Mouse (Mus musculus) heart, adult 11 months (tissue): Measurements from ENCODE around the gene Zkscan17.
"Not testable (repeated sequence)": the region's sequence is repeated elsewhere in the genome, so short reads cannot be mapped to it uniquely, and the experiment has no call there.

Source experiments
- DNase-seq: peaks from one replicate; pipeline ENCODE4 v3.0.0; 2022

The Zkscan17 gene

DNA sequence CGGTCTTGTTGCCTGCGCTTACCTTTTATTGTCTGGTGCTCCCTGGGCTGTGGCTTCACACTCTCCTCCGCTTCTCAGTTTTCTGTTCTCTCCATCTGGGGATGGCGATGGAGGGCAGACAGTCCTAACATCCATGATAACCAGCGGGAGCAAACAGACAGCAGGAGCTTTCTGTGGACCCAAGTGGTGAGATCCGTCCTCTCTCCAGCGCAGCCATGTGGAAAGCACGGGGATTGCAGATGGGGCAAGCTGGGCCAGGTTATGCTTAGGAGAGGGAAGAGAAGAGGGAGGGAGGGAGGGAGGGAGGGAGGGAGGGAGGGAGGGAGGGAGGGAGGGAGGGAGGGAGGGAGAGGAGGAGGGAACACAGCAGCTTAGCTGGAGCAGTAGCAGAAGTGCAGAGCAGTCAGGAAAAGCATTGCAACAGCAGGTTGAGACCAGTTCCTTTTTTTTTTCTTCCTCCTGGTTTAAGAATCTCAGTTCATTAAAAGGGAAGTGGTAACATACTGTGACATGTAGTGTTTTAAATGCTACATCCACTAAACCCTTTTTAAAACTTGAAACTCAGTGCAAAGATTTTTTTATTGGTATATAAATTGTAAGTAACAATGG, at the start of gene Zkscan17:
TSS of gene Zkscan17 (minus strand) at position 280 of the 609 bp plus-strand sequence.
- DNase-seq, result peak; percentile 91

DNA sequence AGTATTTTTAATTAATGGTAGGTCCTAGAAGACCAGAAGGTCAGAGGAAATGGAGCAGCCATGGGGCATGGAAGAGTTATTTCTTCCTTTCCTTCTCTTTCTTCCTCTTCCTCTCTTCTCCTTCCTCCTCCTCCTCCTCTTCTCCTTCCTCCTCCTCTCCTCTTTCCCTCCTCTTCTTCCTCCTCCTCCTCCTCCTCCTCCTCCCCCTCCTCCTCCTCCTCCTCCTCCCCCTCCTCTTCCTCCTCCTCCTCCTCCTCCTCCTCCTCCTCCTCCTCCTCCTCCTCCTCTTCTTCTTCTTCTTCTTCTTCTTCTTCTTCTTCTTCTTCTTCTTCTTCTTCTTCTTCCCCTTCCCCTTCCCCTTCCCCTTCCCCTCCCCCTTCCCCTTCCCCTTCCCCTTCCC, 49.6 kb upstream of the Zkscan17 start, which contains the start of gene Olfr222:
TSS of gene Olfr222 (minus strand) at position 101 of the 400 bp plus-strand sequence.
- not testable (repeated sequence) for DNase-seq

DNA sequence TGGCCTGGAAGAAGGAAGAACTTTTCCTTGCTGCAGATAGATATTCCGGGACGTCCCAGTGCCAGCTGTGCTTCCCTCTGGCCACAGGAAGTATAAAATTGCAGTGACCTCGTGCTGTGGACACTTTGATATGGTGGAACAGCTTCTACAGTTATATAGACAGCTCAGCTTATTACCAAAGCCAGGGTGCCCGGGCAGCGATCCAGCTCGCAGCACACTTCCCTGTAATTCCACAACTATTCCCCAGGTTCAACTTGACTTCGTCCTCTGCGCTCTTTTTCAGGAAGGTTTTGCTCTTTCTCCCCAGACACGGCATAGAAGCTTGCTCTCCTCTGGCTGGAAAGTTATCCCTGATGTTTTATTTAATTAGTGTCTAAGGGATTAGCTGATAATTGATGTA, 49.2 kb upstream of the Zkscan17 start:
- no peak for DNase-seq

DNA sequence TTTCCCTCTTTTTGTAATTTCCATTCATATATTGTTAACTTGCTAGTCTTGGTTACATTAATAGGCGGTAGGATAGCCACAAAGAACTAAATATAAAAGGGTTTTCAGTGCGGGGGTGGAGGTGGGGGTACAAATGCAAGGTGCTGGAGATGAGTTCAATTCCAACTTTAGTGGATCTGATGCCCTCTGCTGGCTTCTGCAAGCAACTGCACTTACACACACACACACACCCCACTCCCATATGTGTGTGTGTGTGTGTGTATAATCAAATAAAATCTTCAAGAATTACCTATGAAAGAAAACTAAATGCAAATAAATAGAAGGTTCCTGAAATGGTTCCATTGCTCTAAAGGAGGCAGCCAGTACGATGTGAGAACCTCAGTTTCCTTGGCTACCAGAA, 42.8 kb upstream of the Zkscan17 start:
- no peak for DNase-seq

DNA sequence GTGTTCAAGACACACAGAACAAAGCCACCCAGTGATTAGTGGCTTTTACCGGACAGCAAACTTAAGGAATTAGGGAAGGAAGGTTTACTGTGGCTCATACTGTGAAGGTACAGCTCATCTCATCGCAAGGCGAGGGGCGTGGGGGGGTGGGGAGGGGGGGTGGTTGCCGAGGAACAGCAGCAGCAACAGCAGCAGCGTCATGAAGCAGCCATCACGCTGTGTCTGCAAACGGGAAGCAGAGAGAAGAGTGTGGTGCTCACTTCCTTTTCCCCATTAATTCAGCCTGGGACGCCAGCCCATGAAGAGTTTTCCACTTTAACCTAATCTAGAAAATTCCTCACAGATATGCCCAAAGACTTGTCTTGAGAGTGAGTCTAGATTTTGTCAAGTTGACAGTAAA, 36.3 kb upstream of the Zkscan17 start:
- peak; percentile 86 for DNase-seq

DNA sequence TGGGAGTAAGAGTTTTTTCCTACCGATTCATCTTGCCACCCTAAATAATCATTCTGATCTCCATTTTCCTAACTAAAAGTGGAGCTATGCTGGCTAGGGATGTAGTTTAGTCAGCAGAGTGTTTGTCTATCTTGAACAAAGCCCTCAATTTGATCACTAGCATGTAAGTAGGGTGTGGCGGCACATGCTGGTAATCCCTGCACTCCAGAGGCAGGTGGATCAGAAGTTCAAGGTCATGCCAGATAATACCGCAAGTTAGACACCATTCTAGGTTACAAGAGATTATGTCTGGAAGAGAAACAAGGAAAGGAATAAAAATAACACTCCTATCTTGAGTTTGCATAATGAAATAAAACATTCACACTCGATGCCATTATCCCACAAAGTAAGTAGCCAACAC, 35.8 kb upstream of the Zkscan17 start:
- DNase-seq, result peak; percentile 18

DNA sequence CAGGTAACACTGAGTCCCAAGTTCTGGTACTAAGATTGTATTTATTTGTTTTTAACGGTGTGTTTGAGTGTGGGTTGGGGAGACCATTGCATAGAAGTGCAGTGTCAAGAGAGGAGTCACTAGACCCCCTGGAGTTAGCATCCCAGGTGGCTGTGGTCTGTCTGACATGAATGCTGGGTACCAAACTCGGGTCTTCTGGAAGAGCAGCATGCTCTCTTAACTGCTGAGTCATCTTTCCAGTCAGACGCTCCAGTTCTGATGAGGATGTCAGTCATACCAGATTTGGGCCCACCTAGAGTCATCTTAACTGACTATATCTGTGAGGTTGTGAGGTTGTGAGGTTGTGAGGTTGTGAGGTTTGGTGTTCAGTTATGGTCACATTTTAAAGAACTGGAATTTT, 34.4 kb upstream of the Zkscan17 start:
- peak; percentile 70 for DNase-seq

DNA sequence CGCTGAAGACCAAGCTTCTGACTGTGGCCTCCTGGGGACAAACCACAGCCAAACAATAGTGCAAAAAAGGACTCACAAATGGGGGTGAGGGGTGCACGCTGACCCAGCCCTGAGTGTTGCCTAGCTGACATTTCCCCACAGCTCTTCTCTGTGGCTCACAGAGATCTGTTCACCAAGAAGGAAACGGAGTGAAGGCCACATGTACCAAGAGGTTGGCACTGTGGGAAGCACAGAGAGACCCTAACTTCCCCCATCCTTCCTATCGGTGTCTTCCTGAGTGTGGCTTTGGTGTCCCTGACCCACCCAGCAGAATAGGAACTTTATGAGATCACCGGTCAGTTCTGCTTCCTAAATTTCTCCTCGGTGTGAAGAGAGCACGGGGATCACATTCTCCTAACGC, 28.0 kb upstream of the Zkscan17 start:
- peak; percentile 64 for DNase-seq

DNA sequence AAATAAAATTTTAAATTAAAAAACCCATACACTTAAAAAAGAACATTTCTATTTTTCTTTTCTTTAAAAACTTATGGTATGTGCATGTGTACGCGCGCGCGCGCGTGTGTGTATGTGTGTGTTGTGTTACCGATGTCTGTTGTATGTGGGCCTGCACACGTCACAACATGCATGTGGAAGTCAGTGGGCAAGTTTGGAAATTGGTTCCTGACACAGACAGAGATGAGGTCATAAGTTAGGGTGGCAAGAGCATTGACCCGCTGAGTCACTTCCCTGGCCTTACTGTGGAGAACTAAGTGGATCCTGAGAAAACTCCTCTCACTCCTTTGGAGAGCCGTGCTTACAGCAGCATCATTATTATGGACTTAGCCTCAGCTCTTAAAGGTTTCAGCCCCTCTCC, 27.6 kb upstream of the Zkscan17 start:
- DNase-seq, result peak; percentile 57

DNA sequence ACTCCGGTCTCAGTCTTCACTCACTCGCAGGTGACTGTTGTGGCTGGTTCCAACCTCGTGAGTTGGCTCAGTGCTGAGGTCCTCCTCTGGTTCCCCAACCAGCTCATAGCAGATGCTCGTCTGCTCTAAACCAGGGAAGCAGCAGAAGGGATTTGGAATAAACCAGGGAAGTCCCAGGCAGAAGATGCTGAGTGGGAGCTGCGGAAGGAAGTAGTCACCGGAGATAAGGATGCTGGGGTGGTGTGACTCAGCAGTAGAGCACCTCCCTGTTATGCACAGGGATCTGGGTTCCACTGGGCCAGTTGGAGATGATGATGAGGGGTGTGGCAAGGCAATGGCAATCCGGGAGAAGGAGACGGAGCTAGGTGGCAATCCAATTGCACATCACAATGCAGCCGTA, 17.5 kb upstream of the Zkscan17 start:
- peak; percentile 74 for DNase-seq

DNA sequence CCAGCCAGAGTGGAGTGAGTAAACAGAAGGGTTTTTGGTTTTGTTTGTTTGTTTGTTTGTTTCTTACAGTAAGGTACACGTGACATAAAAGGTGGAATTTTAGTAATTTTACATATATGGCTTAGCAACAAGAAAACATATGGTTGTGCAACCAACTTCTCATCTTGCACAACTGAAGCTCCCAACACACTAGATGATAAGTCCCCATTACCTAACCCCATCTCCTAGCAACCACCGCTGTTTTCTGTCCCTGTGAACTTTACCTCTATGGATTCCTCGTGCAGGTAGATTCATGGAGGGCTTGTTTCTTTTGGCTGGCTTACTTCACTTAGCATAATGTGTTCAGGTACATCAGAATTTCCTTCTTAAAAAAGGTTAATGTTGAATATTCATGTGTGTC, 16.8 kb upstream of the Zkscan17 start:
- DNase-seq, result no peak

DNA sequence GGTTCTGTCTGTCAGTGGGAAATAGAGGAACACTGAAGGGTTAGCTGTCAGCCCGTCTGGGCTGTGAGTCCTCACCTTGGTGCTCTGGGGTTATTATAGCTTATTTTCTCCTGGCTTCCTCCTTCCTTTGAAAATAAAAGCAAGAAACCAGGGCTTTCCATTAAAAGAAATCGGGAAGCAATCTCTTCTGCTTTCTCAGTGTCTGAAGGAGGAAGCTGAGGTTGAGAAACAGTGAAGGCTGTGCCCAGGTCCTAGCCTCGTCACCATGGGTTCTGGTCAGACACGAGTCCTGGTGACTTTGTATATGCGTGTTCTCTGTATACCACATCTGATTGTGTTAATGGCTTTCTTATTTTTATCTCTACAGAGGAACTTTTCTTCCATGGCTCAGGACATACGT, 15.9 kb upstream of the Zkscan17 start:
- DNase-seq, result peak; percentile 92

DNA sequence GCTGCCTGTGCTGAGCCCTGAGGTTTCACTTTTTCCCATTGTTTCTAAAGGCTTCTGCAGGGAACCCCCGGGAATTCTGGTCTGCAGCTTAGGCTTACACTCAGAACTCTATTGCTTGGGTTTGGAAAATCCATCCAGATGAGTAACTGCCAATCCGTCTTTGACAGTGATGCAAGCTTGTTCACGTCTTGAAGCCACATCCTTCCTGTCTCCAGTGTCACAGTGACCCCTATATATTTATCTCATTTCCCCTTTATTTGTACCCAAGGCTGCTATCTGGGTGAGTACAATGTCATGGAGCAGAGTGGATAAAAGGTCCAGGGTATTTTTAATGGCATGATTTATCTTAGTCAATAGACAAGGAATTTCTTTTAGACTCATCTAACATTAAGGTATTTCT, 14.8 kb upstream of the Zkscan17 start, which contains the start of gene Nlrp3:
TSS of gene Nlrp3 (plus strand) at position 245 of the 400 bp plus-strand sequence.
- DNase-seq, result peak; percentile 92

DNA sequence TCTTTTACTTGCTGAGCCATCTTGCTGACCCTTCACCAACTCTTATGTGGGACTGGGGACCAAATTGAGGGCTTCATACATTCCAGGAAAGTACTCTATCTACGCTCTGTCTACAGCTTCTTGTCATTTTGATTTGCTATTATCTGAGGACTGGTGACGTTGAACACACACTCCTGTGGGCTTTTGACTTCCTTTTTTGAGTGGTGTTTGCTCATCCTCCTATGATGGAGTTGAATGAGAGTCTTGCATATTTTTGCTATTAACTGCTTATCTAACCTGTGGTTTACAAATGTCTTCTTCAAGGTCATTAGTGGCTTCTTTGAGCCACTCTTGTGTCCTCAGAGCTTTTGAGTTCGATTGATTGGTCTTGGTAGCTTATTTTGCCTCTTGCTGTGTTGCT, 13.6 kb upstream of the Zkscan17 start:
- no peak for DNase-seq

DNA sequence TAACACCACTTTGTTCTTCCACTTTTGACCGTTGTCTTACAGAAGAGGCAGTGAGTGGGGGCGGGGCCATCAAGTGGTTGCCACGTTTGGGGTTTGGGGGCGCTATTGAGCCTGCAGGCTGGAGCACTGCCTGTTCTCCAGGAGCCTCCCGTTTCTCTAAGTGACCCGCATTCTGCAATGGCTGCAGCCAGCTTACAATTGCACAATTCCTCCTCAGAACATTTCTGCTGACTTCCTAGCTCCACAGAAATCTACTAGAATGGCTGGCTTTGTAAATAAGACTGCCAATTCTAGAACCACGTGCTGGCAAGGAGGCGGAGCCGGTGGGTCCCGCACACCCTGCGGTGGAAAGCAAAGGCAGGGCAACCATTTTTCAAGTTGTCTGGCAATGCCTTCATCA, 11.8 kb upstream of the Zkscan17 start:
- peak; percentile 95 for DNase-seq

DNA sequence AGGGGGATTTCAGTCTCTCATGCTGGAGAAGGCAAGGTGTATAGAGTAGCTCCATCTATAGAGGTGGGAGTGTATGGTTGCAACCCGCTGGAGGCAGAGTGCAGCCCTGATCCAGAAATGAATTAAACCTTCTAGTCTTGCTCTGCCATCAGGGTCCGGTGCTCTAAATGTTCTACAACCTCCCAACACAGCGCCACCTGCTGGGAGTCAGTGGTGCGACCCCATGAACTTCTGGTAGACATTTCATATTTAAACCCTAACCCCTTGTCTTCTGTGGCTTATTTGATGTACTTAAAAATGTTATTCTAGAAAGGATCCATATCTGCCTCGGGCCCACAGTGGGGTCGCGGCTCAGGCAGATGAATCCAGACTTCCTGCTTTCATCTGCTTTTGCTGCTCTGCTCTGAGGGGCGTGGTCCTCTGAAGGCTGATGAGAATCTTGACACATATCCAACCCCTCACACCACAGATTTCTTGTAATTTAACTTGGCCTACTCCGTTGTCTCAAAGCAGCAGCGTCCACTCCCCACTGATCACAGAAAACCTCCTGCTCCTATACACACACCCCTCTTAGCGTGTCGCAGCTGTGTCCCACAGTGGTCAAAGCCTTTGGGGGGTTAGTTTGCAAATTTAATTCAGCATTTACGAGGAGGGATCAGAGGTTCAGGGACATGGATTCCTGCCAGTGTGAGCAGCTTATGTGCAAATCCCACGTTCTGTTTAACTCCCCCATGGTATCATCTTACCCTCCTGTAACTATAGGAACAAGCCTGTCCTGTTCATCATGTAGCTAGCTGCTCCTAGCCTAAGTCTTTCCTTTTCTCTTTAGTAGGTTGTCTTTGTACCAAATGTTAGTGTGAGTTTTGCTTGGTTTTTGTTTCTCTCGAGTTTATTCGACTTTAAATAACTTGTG, 10.9 kb upstream of the Zkscan17 start:
- DNase-seq, result peak; percentile 87

DNA sequence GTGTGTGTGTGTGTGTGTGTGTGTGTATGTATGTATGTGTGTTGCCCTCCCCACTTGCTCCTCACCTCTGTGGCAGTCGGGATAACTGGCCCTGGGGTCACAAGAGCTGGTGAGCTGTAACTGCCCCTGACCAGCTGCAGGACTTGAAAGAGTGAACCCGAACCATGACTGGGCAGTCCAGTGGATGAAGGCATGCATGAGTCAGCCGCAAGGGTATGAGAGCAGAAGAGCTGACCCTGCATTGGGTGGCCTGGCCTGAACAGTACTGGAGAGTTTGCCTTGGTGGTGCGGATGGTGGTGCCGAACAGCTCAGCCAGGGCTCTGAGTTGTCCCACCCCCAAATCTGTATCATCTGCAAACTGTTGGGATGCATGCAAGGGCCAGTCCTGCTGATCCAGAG, 5.0 kb upstream of the Zkscan17 start:
- no peak for DNase-seq

DNA sequence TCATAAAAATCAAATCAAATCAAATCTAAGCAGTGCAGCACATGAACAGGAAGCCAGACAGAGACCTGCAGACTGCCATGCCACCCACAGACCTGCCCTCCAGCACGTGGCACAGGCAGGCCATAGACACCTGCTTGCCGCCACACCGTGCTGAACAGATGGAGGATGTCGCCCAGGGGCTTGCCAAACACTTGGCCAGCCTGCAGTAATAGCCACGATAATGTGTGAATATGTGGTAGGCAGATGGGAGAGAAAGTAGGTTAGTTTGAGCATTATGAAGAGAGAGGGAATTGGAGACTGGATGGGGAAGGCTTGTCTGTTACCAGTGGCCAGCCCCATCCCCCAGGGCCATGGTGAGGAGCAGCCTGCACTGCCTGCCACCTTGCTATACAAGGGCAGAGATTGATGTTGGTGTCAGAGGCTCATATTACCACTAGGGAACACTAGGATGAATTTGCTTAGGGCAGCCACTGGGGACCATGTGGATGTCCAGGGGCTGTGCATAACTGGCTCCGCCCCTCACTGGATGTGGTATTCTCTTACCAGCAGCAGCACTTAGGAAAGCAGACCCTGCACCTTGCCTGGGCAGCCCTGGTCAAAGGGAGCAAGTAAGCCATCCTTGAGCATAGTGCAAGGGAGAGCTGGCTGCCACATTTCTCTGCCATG, 4.5 kb upstream of the Zkscan17 start:
- DNase-seq, result no peak

DNA sequence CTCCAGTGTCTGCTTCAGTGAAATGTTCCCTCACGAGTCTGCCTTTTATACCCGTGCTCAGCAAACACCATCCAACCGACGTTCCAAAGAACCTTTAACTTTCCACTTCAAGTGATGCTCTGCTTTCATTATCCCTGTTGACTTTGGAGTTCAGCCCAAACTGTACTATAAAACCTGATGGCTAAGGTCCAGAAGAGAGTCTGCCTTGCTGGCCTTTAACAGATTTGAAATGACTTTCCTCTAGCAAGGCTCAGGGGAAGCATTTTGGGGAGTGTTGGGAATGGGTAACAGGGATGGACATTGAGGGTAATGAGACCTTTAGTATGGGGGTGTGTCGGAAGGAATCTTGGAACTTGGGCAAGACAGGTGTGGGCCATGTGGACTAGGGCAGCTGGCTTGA, 3.7 kb upstream of the Zkscan17 start:
- no peak for DNase-seq

DNA sequence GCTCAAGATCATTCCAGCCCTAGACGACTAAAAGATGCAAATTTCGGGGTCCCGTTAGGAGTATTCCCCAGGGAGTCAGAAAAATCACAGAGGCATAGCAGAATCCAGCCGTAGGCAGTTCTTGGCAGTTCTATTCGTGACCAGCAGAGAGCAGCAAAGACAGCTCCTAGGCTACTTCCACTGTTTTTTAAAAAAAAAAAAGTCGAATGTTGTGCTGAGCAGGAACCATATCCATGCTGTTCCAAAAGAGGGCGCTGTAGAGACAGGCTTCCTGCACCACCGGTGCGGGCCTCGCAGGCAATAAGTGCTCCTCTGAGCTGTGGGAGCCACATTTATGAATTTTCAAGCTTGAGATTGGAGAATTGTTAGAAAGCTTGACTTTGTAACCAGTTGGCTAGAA, 1.3 kb downstream of the Zkscan17 start:
- DNase-seq, result peak; percentile 93

DNA sequence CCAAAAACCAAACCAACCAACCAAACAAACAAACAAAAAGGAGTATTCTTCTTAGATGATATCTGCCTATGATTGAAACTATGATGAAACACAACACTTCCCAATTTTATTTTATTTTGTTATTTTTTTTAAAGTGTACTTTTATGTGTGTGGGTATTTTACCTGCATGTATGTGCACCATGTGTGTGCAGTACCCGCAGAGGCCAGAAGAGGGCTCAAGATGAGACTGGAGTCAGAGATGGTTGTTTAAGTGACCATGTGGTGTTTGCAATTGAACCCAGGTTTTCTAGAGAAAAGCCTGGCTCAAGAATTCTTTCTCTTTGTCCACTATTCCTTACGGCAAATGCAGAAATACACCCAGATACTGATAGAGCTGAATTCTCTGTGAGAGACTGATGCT, 2.4 kb downstream of the Zkscan17 start:
- DNase-seq, result no peak

DNA sequence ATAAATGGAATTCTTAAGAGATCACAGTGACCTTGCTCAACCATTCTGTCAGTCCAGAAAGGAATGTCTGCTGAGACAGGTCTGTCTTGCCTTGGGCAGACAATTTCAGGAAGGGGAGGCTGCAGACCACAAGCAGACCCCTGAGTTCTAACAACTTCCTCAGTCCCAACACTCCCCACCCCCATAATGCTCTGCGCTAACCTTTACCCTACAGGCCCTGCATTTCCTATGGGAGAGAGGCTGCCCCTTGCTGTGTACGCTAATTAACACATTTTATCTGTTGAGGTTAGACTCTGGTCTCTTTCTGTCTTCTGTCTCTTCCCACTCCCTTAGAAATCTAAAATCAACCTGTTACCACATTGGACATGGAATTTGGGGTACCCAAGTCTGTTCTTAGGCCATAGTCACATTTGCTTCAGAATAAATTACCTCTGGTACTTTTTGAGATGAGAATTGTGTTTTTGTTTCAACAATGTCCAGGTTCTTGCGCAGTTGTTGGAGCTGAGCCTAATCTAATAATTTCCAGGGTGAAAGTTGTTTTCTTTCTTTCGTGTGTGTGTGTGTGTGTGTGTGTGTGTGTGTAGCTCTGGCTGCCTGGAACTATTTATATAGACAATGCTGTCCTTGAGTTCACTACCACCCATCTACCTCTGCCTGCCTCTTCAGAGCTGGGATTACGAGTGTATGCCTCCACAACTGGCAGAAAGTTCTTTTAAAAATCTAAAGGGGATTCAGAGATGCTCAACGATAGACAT, 6.6 kb downstream of the Zkscan17 start:
- no peak for DNase-seq

DNA sequence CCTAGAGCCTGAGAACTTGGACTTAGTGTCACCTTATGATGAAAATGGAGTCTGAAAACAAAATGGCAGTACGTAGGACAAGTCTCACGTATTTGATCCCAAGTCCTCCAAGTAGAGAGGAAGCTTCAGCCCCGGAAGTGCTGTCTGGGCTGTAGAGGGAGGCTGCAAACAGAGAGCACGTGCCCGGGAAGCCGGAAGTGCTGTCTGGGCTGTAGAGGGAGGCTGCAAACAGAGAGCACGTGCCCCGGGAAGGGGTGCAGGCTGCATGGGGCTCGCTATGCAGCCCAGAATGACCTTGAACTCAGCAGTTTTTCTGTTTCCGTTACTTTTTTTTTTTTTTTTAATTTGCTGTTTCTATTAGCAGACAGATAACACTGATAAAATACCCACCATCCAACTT, 8.3 kb downstream of the Zkscan17 start:
- peak; percentile 96 for DNase-seq
